Mouse (Mus musculus) lung, adult 10 weeks (tissue): ENCODE data around the gene Hcst. TPM values are rescaled to one million over a fixed set of nuclear protein-coding genes. Genes with fewer than 3 reads are reported as not detected.

Source experiments
- polyA plus RNA-seq: library from polyadenylated mRNA; stranded (reverse); fragments of 350-450 nt; fragmentation: Illumina TruSeq; extraction: RNeasy Lipid Tissue Mini Kit (QIAGEN cat#74804); gene quantifications from one replicate; pipeline ENCODE4 v1.2.3, GENCODE M21; 2014; ENCODE audit warnings: low read depth, low replicate concordance; ENCODE audit not compliant: insufficient read depth

The Hcst gene
- polyA plus RNA-seq: 19.1 TPM

GRCm38 (mm10) chr7:30419561-30420499 is at the start of gene Hcst:
Hcst (minus strand) TSS chr7:30419854.

GRCm38 (mm10) chr7:30457629-30458330 is 38.1 kb upstream of the Hcst start, which contains the start of the genes Kirrel2 and Nphs1:
Kirrel2 (minus strand) TSS chr7:30457690.
Nphs1 (plus strand) TSS chr7:30458315.

GRCm38 (mm10) chr7:30444971-30445751 is 25.5 kb upstream of the Hcst start, which contains the start of gene Aplp1:
Aplp1 (minus strand) TSS chr7:30445535.

GRCm38 (mm10) chr7:30421175-30421889 is 1.7 kb upstream of the Hcst start, which contains the start of gene Nfkbid:
Nfkbid (plus strand) TSS chr7:30421732.

GRCm38 (mm10) chr7:30413596-30413995 is 6.1 kb downstream of the Hcst start, which contains the start of gene Tyrobp:
Tyrobp (plus strand) TSS chr7:30413760.

Other genes starting within 250 kb of the Hcst start
- gene Cox7a1, start 235.7 kb downstream of the Hcst start, polyA plus RNA-seq: 91.7 TPM
- gene Capns1, start 221.0 kb downstream of the Hcst start, polyA plus RNA-seq: 301 TPM
- 84.4 TPM for gene Polr2i, start 187.9 kb downstream of the Hcst start, polyA plus RNA-seq
- gene Tbcb, start 187.6 kb downstream of the Hcst start, polyA plus RNA-seq: 83.5 TPM
- not detected for gene Ovol3, start 184.1 kb downstream of the Hcst start, polyA plus RNA-seq
- not detected for gene Thap8, start 139.8 kb downstream of the Hcst start, polyA plus RNA-seq
- 3.4 TPM for gene Wdr62, start 139.4 kb downstream of the Hcst start, polyA plus RNA-seq
- gene Clip3, start 128.1 kb downstream of the Hcst start, polyA plus RNA-seq: 3.7 TPM
- gene Alkbh6, start 111.1 kb downstream of the Hcst start, polyA plus RNA-seq: 44.8 TPM
- gene Syne4, start 105.0 kb downstream of the Hcst start, polyA plus RNA-seq: 3.2 TPM
- 0.27 TPM for gene E130208F15Rik, start 98.1 kb downstream of the Hcst start, polyA plus RNA-seq
- gene Sdhaf1, start 96.0 kb downstream of the Hcst start, polyA plus RNA-seq: 9.9 TPM
- gene Lrfn3, start 57.1 kb downstream of the Hcst start, polyA plus RNA-seq: 2.7 TPM
- 345 TPM for gene Tyrobp, start 6.1 kb downstream of the Hcst start, polyA plus RNA-seq
- gene Nfkbid, start 1.9 kb upstream of the Hcst start, polyA plus RNA-seq: 3.7 TPM
- gene Aplp1, start 25.7 kb upstream of the Hcst start, polyA plus RNA-seq: 5.0 TPM
- not detected for gene Kirrel2, start 37.8 kb upstream of the Hcst start, polyA plus RNA-seq
- not detected for gene Nphs1, start 38.5 kb upstream of the Hcst start, polyA plus RNA-seq
- not detected for gene Prodh2, start 73.8 kb upstream of the Hcst start, polyA plus RNA-seq
- gene Arhgap33, start 115.2 kb upstream of the Hcst start, polyA plus RNA-seq: 1.8 TPM
- 15.7 TPM for gene Hspb6, start 132.3 kb upstream of the Hcst start, polyA plus RNA-seq
- gene Proser3, start 132.4 kb upstream of the Hcst start, polyA plus RNA-seq: 3.8 TPM
- 24.8 TPM for gene Lin37, start 140.0 kb upstream of the Hcst start, polyA plus RNA-seq
- 48.6 TPM for gene U2af1l4, start 143.4 kb upstream of the Hcst start, polyA plus RNA-seq
- 3.4 TPM for gene Gm49396, start 143.5 kb upstream of the Hcst start, polyA plus RNA-seq
- 190 TPM for gene Psenen, start 143.8 kb upstream of the Hcst start, polyA plus RNA-seq
- 8.4 TPM for gene Igflr1, start 145.6 kb upstream of the Hcst start, polyA plus RNA-seq
- gene Kmt2b, start 168.9 kb upstream of the Hcst start, polyA plus RNA-seq: 8.2 TPM
- gene Zbtb32, start 179.1 kb upstream of the Hcst start, polyA plus RNA-seq: 2.5 TPM
- 2.1 TPM for gene Upk1a, start 193.0 kb upstream of the Hcst start, polyA plus RNA-seq
- 694 TPM for gene Cox6b1, start 206.3 kb upstream of the Hcst start, polyA plus RNA-seq
- not detected for gene Etv2, start 216.0 kb upstream of the Hcst start, polyA plus RNA-seq
- 62.6 TPM for gene Rbm42, start 230.5 kb upstream of the Hcst start, polyA plus RNA-seq
- 7.4 TPM for gene Haus5, start 245.1 kb upstream of the Hcst start, polyA plus RNA-seq